Mouse (Mus musculus) liver, embryonic 14.5 days (tissue): ENCODE measurements around the gene Flt3l.

Experiments used
- CTCF ChIP-seq: IDR thresholded peaks from 2 replicates; pipeline ENCODE4 v1.5.1; 2016; ENCODE audit warnings: antibody characterized with exemption, low read depth, control low read depth
- EP300 ChIP-seq: IDR thresholded peaks from 2 replicates; pipeline ENCODE4 v1.6.1; 2016; ENCODE audit warnings: antibody characterized with exemption, low read depth

DNA sequence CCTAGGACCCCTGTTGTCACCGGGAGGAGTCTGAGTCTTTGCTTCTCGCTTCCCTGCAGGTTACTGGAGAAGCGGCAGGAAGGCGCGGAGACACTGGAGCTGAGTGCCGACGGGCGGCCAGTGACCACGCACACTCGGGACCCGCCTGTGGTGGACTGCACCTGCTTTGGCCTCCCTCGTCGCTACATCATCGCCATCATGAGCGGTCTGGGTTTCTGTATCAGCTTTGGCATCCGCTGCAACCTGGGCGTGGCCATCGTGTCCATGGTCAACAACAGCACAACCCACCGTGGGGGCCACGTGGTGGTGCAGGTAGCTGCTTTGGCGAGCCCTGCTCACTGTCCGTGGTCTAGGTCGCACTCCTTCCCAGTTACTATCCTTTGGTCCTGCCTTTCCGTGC lies 32.4 kb upstream of the Flt3l start:
- TF ChIP-seq CTCF (no peak), EP300 (no peak)
